Mouse (Mus musculus) 3134 (cell line): ENCODE results near the gene Pla2g4d.
"Not testable (repeated sequence)": the region's sequence is repeated elsewhere in the genome, so short reads cannot be mapped to it uniquely, and the experiment has no call there.

ENCODE experiments used
- DNase-seq: peaks from one replicate; pipeline ENCODE4 v3.0.0-alpha.2; 2011; ENCODE audit warnings: low spot score; ENCODE audit not compliant: insufficient read length; ENCODE audit errors: extremely low read depth

The Pla2g4d gene

DNA sequence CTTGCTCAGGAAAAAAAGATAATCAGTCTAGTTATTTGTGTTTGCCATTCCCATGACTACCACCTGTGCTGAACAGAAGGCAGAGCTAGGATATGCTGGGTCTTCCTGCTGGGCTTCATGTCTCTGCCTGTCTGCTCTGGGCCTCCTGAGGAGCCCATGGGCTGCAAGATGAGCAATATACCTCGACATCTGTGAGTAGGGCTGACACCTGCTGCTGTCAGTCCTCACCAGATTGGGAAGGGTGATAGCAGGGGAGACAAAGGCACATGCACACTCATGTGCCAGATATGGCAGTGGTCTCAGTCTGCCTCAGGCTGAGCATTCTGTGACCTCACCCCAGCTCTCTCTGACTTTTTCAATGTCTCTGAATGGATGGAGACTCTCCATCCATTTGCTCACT is 26.1 kb downstream of the Pla2g4d start:
- no peak for DNase-seq

DNA sequence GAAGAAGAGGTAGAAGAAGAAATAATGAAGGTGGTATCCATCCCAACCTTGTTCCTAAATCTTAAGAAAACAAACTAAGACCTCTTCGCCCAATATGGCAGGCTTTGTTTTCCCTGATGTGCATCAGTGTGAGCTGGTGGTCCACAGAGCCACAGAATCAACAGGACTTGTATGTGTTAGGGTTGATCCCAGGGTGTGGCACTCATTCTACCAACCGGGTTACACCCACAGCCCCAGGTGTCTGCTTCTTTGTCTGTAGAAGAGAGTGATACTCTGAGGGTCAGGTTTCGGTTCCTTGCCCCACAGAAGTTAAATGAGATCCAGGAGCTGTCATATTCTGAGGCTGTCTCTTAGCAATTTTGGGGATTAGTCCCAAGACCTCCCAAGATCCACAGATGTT is 27.7 kb downstream of the Pla2g4d start:
- DNase-seq = no peak

DNA sequence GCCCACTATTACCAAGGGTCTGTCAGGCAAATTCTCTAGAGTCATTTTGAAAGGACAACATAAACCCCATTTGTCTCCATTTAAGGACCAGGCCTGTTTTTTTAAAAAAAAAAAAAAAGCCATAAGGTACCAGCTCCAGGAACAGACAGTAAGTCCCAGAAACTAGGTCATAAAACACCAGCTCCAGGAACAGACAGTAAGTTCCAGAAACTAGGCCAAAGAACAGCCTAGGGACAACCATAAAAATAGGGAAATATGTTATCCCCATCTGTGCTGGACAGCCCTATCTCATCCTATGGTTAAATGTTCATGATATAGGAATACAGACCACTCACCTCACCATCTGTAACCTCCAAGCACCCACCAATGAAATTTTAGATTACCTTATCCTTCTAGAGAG is 32.7 kb downstream of the Pla2g4d start:
- no peak for DNase-seq

DNA sequence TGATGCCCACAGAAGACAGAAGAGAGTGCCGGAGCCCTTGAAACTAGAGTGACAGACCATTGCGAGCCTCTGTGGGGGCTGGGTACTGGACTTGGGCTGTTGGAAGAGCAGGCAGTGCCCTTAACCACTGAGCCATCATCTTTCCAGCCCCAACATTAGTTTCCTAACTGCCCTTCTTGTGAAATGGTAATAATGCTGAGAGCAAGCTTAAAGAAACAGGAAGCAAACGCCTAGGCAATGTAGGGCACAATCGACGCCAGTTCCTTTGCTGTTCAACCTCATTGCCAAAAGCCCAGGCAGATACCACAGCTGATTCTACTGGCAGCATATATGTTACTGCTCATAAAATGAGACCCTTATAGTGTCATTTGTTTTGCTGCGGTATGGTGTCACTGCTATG is 36.4 kb downstream of the Pla2g4d start:
- no peak for DNase-seq

DNA sequence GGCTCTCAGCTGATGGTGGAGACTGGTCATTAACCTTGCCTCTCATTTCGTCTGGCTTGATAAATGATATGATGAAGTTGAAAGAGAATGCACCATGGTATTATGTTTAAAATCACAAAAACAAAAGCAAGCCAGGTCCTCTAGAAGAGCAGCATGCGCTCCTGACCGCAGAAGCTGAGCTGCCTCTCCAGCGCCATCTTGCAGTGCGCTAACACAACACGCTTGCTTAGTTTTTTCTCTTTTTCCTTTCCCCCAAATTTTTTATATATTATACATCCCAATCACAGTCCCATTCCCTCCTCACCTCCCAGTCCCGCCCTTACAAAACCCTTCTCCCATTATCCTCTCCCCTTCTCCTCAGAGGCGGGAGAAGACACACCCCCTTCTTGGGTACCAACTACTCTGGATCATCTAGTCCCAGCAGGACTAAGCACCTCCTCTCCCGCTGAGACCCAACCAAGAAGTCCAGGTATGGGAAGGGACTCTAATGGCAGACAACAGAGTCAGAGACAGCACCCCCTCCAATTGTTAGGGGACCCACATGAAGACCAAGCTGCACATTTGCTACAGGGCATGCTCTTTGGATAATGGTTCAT is 43.5 kb downstream of the Pla2g4d start:
- DNase-seq = no peak

DNA sequence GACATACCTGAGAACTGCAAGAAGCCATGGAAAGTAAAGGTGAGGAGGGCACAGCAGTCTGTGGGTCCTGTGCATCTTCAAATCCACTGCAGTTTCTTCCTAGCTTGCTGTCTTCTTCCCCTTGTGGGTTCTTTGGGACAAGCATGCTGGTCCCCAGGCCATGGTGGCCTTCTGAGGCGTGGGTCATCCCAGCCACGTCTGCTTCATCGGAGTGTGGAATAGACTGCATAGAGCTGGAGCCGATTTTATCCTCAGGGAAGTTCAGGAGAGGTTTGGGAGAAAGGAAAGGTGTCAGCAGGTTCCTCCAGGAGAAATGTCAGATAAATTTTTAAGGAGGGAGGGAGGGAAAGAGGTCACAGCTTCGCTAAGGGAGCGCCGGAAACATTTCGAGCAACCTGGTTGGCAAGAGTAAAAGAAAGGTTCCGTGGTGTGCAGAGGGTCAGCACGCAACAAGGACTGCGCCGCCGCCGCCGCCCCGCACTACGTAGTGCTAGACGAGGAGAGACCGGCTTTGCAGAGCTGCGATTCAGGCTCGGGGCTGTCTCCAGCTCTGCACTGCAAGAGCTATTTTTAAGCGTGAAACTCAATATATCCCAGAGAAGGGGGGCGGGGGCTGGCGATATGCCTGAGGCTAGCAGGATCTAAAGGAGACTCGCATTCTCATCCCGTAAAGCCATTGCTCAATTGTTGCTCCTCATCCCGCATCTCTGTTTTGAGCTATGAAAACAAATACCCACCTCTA is 44.1 kb downstream of the Pla2g4d start, which contains the start of gene Pla2g4e:
Pla2g4e (minus strand) TSS at position 657 of the 742 bp plus-strand sequence.
- no peak for DNase-seq

DNA sequence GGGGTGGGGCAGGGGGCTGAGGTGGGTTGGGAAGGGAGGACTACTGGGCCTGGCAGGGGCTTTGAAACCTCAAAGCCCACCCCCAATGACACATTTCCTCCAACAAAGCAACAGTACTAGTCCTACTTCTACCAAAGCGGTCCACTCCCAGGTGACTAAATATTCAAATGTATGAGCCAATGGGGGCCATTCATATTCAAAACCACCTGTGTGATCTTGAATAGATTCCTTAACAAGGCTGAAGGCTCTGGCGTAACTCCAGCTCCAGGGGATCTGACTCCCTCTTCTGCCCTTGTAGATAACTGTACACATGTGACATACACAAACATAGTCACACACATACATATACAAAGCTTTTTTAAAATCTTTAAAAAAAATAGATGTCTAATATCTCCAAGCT is 45.0 kb downstream of the Pla2g4d start:
- DNase-seq = no peak

DNA sequence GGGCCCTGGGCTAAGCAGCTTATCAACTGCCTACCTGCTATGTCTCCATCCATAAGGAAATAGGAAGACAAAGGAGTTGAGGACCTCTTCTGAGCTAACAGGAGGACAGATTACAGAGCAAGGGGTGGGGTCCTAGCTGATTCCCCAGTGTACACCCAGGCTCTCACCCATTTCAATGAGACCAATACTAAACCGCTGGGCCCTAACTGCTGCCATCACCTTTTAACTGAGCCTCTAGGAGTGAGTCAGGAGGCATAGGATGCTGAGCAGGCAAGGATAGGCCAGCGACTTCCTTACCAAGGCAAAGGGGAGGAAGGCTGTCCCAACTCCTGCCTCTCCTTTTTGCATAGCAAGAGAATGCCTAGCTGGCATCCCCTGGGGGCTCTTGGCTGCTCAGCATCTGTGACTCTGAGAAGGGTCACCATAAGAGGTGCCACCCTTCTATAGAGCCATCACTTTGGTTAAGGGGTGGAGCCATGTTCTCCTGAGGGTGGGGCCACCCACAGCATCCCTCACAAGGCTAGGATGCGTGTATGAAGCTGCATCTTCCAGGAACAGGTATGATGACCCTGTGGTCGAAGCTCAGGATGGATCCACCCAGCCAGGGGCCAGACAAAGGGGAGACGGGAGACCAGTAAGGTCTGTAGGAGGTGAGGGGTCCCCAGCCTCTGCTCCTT is 46.1 kb downstream of the Pla2g4d start:
- no peak for DNase-seq

DNA sequence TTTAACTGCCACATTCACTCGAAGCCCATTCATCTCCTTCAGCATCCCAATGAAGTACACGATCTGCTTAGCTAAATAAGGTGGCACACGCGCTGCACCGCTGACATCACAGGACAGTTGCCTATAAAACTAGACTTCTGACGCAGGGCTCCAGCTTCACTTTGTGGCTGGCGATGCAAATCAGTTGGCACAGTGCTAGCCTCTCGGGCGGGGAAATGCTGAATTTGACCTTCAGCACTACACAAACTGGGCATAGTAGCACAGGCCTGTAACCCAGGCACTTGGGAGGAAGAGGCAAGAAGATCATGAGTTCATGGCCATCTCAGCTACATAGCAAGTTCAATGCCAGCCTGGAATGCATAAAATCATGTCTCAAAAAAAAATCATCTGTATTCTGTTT is 50.3 kb downstream of the Pla2g4d start:
- not testable (repeated sequence) for DNase-seq

DNA sequence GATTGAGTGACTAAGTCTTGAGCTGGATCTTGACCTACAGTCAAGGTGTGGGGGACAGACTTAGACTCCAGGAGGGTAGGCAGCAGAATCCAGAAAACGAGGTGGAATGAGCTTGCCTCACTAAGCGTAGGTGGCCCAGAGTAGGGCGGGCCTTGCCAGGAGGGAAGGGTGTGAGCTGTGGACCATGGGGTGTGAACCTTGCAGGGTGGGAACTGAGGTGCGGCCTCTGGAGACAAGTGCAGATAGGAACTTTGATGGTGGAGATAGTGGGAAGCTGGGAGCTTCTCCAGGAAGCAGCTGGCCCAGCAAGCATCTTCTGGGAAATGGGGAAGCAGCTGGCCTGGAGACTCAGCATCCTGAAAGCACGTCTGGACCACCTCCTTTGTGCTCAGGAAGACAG is 51.2 kb downstream of the Pla2g4d start:
- no peak for DNase-seq

DNA sequence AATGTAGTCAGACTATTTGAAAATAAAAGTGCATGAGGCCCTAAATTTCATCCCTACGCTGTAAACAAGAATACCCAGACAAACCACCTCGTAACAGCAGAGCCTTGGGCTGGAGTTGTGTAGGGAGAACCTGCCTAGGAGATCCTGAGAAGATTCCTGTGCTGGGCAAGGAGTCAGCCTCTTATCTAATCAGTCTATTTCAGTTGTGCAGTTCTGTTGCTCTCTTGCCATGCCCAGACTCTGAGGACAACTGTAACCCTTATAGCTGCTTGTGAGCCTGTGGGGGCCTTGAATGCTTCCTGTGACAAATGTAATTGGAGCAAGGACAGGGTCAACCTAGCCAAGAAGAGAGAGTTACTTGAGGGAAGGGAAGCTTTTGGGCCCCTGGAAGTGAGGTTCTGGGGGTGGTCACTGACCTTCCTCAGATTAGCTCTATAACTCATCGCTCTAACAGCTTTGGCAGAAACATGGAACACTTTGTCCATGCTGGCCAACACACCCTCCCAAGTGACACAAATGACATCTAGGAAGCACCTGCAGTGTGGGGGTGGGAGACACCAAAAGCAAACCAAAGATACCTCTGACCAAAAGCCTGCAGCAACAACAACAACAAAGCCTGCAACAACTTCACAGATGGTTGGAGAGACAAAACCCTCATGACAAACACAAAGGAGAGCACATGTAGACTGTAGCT is 52.9 kb downstream of the Pla2g4d start:
- no peak for DNase-seq

DNA sequence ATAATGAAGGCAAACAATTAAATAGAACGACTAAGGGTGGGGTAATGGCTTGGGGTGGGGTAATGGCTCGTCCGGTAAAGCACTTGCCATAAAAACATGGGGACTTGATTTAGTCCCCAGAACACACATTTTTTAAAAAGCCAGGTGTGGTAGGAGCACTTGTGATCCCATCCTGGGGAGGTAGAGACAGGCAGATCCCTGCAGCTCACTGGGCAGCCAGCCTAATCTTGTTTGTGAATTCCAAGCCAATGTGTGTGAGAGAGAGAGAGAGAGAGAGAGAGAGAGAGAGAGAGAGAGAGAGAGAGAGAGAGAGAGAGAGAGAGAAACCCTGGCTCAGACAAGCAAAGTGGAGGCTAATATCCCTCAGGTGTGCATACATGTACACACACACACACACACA is 53.6 kb downstream of the Pla2g4d start:
- no peak for DNase-seq

DNA sequence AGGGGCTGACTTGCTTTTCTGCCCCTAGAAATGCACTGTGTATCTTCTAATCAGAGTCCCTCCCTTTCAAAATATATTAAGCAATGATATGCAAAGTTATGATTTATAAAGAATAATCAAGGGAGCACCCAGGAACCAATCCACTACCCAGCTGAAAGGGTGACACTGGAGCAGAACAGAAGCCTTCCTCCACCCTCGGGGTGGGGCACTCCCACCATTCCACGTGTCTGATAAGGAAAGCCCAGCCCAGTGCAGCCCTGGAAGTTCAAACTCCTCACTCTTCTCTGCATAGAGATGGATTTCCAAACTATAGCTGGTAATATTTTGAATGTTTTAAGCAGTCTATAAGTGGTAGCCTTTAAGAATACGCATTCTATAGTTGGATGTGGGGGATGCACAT is 57.4 kb downstream of the Pla2g4d start:
- DNase-seq = no peak
